Mouse (Mus musculus): ENCODE results near the gene Tmem205.

GRCm38 (mm10) chr9:21969304-21969703, 41.9 kb upstream of the Tmem205 start:
- TF ChIP-seq CTCF (IDR thresholded peaks at IDR 0.05; ENCODE audit: borderline replicate concordance, insufficient read depth, low read length) (no peak), POLR2A (IDR thresholded peaks at IDR 0.05; ENCODE audit: low read depth, low read length) (no peak)

All from embryonic fibroblast, embryonic 13.5 days (primary cell).